Mouse (Mus musculus) embryonic facial prominence, embryonic 14.5 days (tissue): ENCODE data around the gene Snx30. TPM values are rescaled to one million over a fixed set of nuclear protein-coding genes. Genes with fewer than 3 reads are reported as not detected.

Experiments
- ATAC-seq: fragments of 200-750 bp; cut with Nextera tagmentation; 2 replicates; pipeline ENCODE4 v1.8.0; 2017; ENCODE audit warnings: low read depth, moderate number of reproducible peaks, moderate TSS enrichment
- DNase-seq: peaks from one replicate; pipeline ENCODE4 v3.0.0-alpha.2; 2015; ENCODE audit warnings: low spot score
- H3K27ac ChIP-seq: fragments of 300-500 bp; sonication (generic); replicated peaks from 2 replicates; pipeline ENCODE4 v1.5.1; 2014; ENCODE audit warnings: low read depth, mild to moderate bottlenecking, low read length, moderate library complexity
- H3K27me3 ChIP-seq: fragments of 300-500 bp; sonication (generic); replicated peaks from 2 replicates; pipeline ENCODE4 v1.6.1; 2014; ENCODE audit warnings: low read length; ENCODE audit not compliant: control insufficient read depth, insufficient read depth
- H3K36me3 ChIP-seq: fragments of 300-500 bp; sonication (generic); 2 replicates; pipeline ENCODE4 v1.6.1; 2014; ENCODE audit warnings: low read length, mixed read lengths; ENCODE audit not compliant: control insufficient read depth, insufficient read depth
- H3K4me1 ChIP-seq: fragments of 300-500 bp; sonication (generic); 2 replicates; pipeline ENCODE4 v1.6.1; 2014; ENCODE audit warnings: antibody characterized with exemption, low read length; ENCODE audit not compliant: control insufficient read depth, insufficient read depth
- H3K4me2 ChIP-seq: fragments of 300-500 bp; sonication (generic); 2 replicates; pipeline ENCODE4 v1.6.1; 2014; ENCODE audit warnings: low read depth, mild to moderate bottlenecking, low read length, moderate library complexity, mixed read lengths
- H3K4me3 ChIP-seq: fragments of 300-500 bp; sonication (generic); 2 replicates; pipeline ENCODE4 v1.5.1; 2014; ENCODE audit warnings: low read depth, mild to moderate bottlenecking, low read length
- H3K9ac ChIP-seq: fragments of 300-500 bp; sonication (generic); 2 replicates; pipeline ENCODE4 v1.6.1; 2014; ENCODE audit warnings: low read depth, mild to moderate bottlenecking, low read length, moderate library complexity, mixed read lengths
- H3K9me3 ChIP-seq: fragments of 300-500 bp; sonication (generic); 2 replicates; pipeline ENCODE4 v1.6.1; 2016; ENCODE audit warnings: low read length; ENCODE audit not compliant: control insufficient read depth
- WGBS: fragments of 180-500 bp; shearing (Covaris S2); extraction: QIAGEN DNeasy Blood & Tissue Kit; methylation state at CpG from one replicate; pipeline ENCODE4 v1.1.7; 2014; 5-methylcytosine and 5-hydroxymethylcytosine counted together
- polyA plus RNA-seq: library from polyadenylated mRNA; unstranded; fragments of >200 nt; fragmentation: Nextera tagmentation; extraction: Ambion mirVana; gene quantifications from 2 replicates; pipeline ENCODE4 v1.2.1, GENCODE M21; 2014

The Snx30 gene
- polyA plus RNA-seq, 1 experiment from 2014 or later, result 14.1 TPM

DNA sequence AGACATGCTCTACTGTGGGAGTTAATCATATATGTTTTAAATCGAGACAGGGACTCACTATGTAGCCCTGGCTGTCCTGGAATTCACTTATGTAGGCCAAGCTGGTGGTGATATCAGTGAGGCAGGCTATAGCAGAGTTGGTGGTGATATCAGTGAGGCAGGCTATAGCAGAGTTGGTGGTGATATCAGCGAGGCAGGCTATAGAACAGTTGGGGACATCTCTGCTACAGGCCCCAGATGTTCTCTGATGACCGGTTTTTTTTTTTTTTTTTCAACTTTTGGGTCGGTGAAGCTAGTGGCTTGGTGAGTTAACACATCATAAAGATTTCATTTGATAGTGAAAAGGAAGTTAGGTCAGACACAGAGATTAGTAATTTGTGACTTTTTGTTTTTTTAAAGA lies 2.8 kb upstream of the Snx30 start:
- Histone ChIP-seq H3K9me3 (no peaks in the 10 kb centered on the region), H3K27me3 (no peaks in the 10 kb centered on the region), H3K36me3 (no peaks in the 10 kb centered on the region), H3K4me1 (peaks cover 12% of the 10 kb centered on the region; the same call in 1 of the 2 replicates), H3K27ac (no peak overlapping the region), H3K4me2 (no peak overlapping the region), H3K9ac (no peak overlapping the region), H3K4me3 (no peak overlapping the region)
- DNase-seq (no peak), ATAC-seq (no peak)
- 67% methylated on average over 4 of the region's 4 CpGs for WGBS

DNA sequence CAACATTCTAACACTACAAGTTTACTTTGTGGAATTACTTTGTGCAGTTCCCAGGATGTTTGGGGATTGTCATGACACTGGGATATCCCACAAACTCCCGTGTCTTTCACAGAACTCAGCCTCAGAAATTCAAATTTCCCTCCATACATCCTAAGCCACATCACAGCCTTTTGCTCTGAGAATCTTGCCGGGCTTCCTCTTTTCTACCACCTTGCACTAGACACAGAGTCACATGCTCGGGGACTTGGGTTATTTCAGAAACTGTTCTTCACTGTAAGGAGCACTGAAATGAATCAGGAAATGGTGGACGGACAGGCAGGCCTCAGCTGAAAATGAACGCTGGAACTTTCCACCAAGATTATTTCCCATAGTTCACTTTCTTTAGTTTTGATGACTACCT lies 2.3 kb upstream of the Snx30 start:
- no peak for DNase-seq
- no peak overlapping the region for H3K4me2 ChIP-seq
- ATAC-seq, result no peak
- no peak overlapping the region for H3K9ac ChIP-seq
- H3K27ac ChIP-seq, result no peak overlapping the region
- no peaks in the 10 kb centered on the region for H3K36me3 ChIP-seq
- H3K9me3 ChIP-seq, result no peaks in the 10 kb centered on the region
- peaks cover 12% of the 10 kb centered on the region; the same call in 1 of the 2 replicates for H3K4me1 ChIP-seq
- no peak overlapping the region for H3K4me3 ChIP-seq
- 72% methylated on average over 5 of the region's 5 CpGs for WGBS
- H3K27me3 ChIP-seq, result no peaks in the 10 kb centered on the region

- H3K4me2 ChIP-seq, result peak overlapping the region; percentile 96
- no peak for ATAC-seq
- H3K9ac ChIP-seq, result peak overlapping the region; percentile 83
- peak overlapping the region; percentile 91 for H3K4me3 ChIP-seq
- H3K36me3 ChIP-seq, result no peaks in the 10 kb centered on the region
- DNase-seq, result no peak
- peaks cover 12% of the 10 kb centered on the region; the same call in 1 of the 2 replicates for H3K4me1 ChIP-seq
- peak overlapping the region; percentile 75; the same call in 1 of the 2 replicates for H3K27ac ChIP-seq
- H3K27me3 ChIP-seq, result no peaks in the 10 kb centered on the region
- 79% methylated on average over 1 of the region's 1 CpGs for WGBS
- no peaks in the 10 kb centered on the region for H3K9me3 ChIP-seq
Observed at GRCm38 (mm10) chr4:59804754-59805153, 886 bp upstream of the Snx30 start.

GRCm38 (mm10) chr4:59805968-59806878 lies 583 bp downstream of the Snx30 start:
- Histone ChIP-seq H3K9ac (peak overlapping the region; percentile 83), H3K4me1 (peaks cover 12% of the 10 kb centered on the region; the same call in 1 of the 2 replicates), H3K9me3 (no peaks in the 10 kb centered on the region), H3K36me3 (no peaks in the 10 kb centered on the region), H3K4me3 (peak overlapping the region; percentile 91), H3K27me3 (no peaks in the 10 kb centered on the region), H3K4me2 (peak overlapping the region; percentile 96), H3K27ac (peak overlapping the region; percentile 75)
- DNase-seq (peak; percentile 51), ATAC-seq (peak; percentile 76)
- under 1% methylated on average over 30 of the region's 58 CpGs for WGBS

DNA sequence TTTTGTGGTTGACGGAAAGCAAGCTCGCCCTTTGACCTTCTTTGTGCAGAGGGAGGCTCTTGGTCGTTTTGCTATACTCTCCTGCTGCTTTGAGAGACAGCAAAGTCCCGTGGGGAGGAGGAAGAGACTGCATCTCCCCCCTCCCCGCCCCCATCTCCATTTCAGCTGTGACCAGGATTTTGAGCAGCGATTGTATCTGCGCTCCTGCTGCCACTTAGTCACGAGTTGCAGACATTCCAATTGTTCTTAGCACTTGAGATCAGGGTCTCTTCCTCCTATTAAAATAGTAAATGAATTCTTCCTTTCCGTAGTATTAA lies 1.2 kb downstream of the Snx30 start:
- no peaks in the 10 kb centered on the region for H3K27me3 ChIP-seq
- peak; percentile 43 for DNase-seq
- H3K4me2 ChIP-seq, result peak overlapping the region; percentile 96
- peak overlapping the region; percentile 91 for H3K4me3 ChIP-seq
- no peak for ATAC-seq
- no peak overlapping the region for H3K27ac ChIP-seq
- 6% methylated on average over 9 of the region's 9 CpGs for WGBS
- H3K36me3 ChIP-seq, result no peaks in the 10 kb centered on the region
- peaks cover 12% of the 10 kb centered on the region; the same call in 1 of the 2 replicates for H3K4me1 ChIP-seq
- H3K9ac ChIP-seq, result peak overlapping the region; percentile 83
- no peaks in the 10 kb centered on the region for H3K9me3 ChIP-seq

DNA sequence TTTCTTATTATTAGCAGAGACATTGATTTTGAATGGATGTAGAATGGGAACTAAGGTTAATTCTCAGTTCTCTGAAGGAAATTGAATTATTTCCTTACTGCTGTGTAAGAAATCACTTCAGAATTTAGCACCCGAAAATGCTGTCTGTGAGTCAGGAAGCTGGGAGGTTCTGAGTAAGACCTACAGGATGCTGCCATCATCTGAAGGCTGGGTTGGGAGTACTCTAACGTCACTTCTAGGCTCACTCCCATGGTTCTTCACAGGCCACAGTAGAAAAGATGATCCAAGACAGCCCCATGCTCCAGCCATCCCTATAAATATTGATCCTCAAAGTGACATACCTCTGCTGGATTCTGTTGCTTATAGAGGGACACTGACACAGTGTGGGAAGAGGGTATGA lies 1.9 kb downstream of the Snx30 start:
- Histone ChIP-seq H3K27ac (no peak overlapping the region), H3K27me3 (no peaks in the 10 kb centered on the region)
- no peak for ATAC-seq

GRCm38 (mm10) chr4:59808396-59808795 lies 2.8 kb downstream of the Snx30 start:
- H3K27ac ChIP-seq, result no peak overlapping the region

More for the DNA sequence above, 1.9 kb downstream of the Snx30 start:
- peak overlapping the region; percentile 96 for H3K4me2 ChIP-seq
- H3K36me3 ChIP-seq, result no peaks in the 10 kb centered on the region
- whole genome bisulfite sequencing, result 65% methylated on average over 2 of the region's 2 CpGs
- no peak for DNase-seq
- peaks cover 12% of the 10 kb centered on the region; the same call in 1 of the 2 replicates for H3K4me1 ChIP-seq
- no peaks in the 10 kb centered on the region for H3K9me3 ChIP-seq
- H3K9ac ChIP-seq, result no peak overlapping the region
- H3K4me3 ChIP-seq, result peak overlapping the region; percentile 91

DNA sequence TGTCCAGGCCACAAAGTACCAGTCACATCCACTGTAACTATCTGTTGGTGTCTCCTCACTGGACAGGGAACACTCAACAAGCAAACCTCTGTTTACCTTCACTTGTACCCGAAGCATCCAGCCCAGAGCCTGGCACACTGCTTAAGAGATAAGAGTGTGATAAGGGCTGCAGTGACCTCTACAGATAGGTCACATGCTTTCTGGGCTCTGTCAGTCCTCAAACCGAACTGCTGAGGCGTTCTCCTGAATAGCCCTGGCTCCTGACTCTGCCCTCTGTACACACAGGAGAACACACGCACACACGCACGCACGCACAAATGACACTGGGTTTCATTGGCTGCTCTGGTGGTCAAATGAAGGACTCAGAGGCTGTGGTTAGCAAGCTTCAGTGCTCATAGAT lies 8.5 kb downstream of the Snx30 start:
- ATAC-seq, result no peak
- Histone ChIP-seq H3K9me3 (no peaks in the 10 kb centered on the region), H3K27ac (no peak overlapping the region), H3K4me3 (no peak overlapping the region), H3K4me1 (peaks cover 5% of the 10 kb centered on the region), H3K36me3 (no peaks in the 10 kb centered on the region), H3K9ac (no peak overlapping the region), H3K4me2 (no peak overlapping the region), H3K27me3 (no peaks in the 10 kb centered on the region)
- 81% methylated on average over 7 of the region's 7 CpGs for WGBS
- no peak for DNase-seq

More at GRCm38 (mm10) chr4:59808396-59808795, 2.8 kb downstream of the Snx30 start:
- peaks cover 12% of the 10 kb centered on the region; the same call in 1 of the 2 replicates for H3K4me1 ChIP-seq
- DNase-seq, result no peak
- no peaks in the 10 kb centered on the region for H3K27me3 ChIP-seq
- no peak overlapping the region for H3K4me2 ChIP-seq
- 68% methylated on average over 5 of the region's 5 CpGs for whole genome bisulfite sequencing
- no peak overlapping the region for H3K9ac ChIP-seq
- H3K36me3 ChIP-seq, result no peaks in the 10 kb centered on the region
- H3K4me3 ChIP-seq, result no peak overlapping the region
- no peaks in the 10 kb centered on the region for H3K9me3 ChIP-seq
- no peak for ATAC-seq
